Mouse (Mus musculus) intestine, embryonic 14.5 days (tissue): ENCODE data around the gene Shisa3. TPM values are rescaled to one million over a fixed set of nuclear protein-coding genes. Genes with fewer than 3 reads are reported as not detected.
A peak's percentile ranks its signal among the peaks of the same experiment; 100 is the strongest.

Source experiments
- ATAC-seq: fragments of 200-750 bp; cut with Nextera tagmentation; replicated peaks from 2 replicates; pipeline ENCODE4 v1.8.0; 2017; ENCODE audit warnings: low read depth, moderate number of reproducible peaks, moderate TSS enrichment, moderate library complexity; ENCODE audit not compliant: low FRiP score, low TSS enrichment
- DNase-seq: peaks from one replicate; pipeline ENCODE4 v3.0.0-alpha.2; 2018; ENCODE audit warnings: low spot score
- H3K27ac ChIP-seq: fragments of 300-500 bp; sonication (generic); 2 replicates; pipeline ENCODE4 v1.5.1; 2014; ENCODE audit warnings: low read depth, mild to moderate bottlenecking, control low read depth
- H3K27me3 ChIP-seq: fragments of 300-500 bp; sonication (generic); replicated peaks from 2 replicates; pipeline ENCODE4 v1.6.1; 2014; ENCODE audit warnings: low read length, control low read depth; ENCODE audit not compliant: control insufficient read depth, insufficient read depth
- H3K36me3 ChIP-seq: fragments of 300-500 bp; sonication (generic); 2 replicates; pipeline ENCODE4 v1.6.1; 2014; ENCODE audit warnings: low read length, control low read depth; ENCODE audit not compliant: control insufficient read depth, insufficient read depth
- H3K4me1 ChIP-seq: fragments of 300-500 bp; sonication (generic); replicated peaks from 2 replicates; pipeline ENCODE4 v1.6.1; 2014; ENCODE audit warnings: low read length, control low read depth, mixed read lengths; ENCODE audit not compliant: control insufficient read depth, insufficient read depth
- H3K4me2 ChIP-seq: fragments of 300-500 bp; sonication (generic); 2 replicates; pipeline ENCODE4 v1.6.1; 2014; ENCODE audit warnings: low read length
- H3K4me3 ChIP-seq: fragments of 300-500 bp; sonication (generic); 2 replicates; pipeline ENCODE4 v1.5.1; 2014; ENCODE audit warnings: low read depth, low read length, control low read depth, mixed read lengths
- H3K9ac ChIP-seq: fragments of 300-500 bp; sonication (generic); 2 replicates; pipeline ENCODE4 v1.6.1; 2014; ENCODE audit warnings: mild to moderate bottlenecking, low read length
- H3K9me3 ChIP-seq: fragments of 300-500 bp; sonication (generic); 2 replicates; pipeline ENCODE4 v1.6.1; 2016; ENCODE audit warnings: low read length, control low read depth; ENCODE audit not compliant: control insufficient read depth
- WGBS: fragments of 180-500 bp; shearing (Covaris S2); extraction: QIAGEN DNeasy Blood & Tissue Kit; methylation state at CpG from one replicate; pipeline ENCODE4 v1.1.7; 2014; 5-methylcytosine and 5-hydroxymethylcytosine counted together
- polyA plus RNA-seq: library from polyadenylated mRNA; unstranded; fragments of >200 nt; fragmentation: Nextera tagmentation; extraction: Ambion mirVana; gene quantifications from 2 replicates; pipeline ENCODE4 v1.2.1, GENCODE M21; 2014

Shisa3 gene
- polyA plus RNA-seq, 1 experiment from 2014 or later: 17.1 TPM

GRCm38 (mm10) chr5:67643537-67644255 lies 36.0 kb downstream of the Shisa3 start:
- H3K36me3 ChIP-seq: no peaks in the 10 kb centered on the region; the same call in 1 of the 2 replicates
- H3K27ac ChIP-seq: no peak overlapping the region
- H3K9me3 ChIP-seq: no peaks in the 10 kb centered on the region
- H3K4me1 ChIP-seq: peaks cover 6% of the 10 kb centered on the region; the same call in 1 of the 2 replicates
- WGBS: 93% methylated on average over 5 of the region's 5 CpGs
- no peak for ATAC-seq
- H3K27me3 ChIP-seq: no peaks in the 10 kb centered on the region
- no peak overlapping the region for H3K4me3 ChIP-seq
- DNase-seq: peak; percentile 32
- no peak overlapping the region for H3K4me2 ChIP-seq
- H3K9ac ChIP-seq: no peak overlapping the region

GRCm38 (mm10) chr5:67646756-67647529 lies 39.3 kb downstream of the Shisa3 start:
- no peaks in the 10 kb centered on the region; the same call in 1 of the 2 replicates for H3K36me3 ChIP-seq
- H3K4me2 ChIP-seq: no peak overlapping the region
- DNase-seq (no peak), ATAC-seq (no peak)
- peaks cover 6% of the 10 kb centered on the region; the same call in 1 of the 2 replicates for H3K4me1 ChIP-seq
- H3K27ac ChIP-seq: no peak overlapping the region
- no peaks in the 10 kb centered on the region for H3K9me3 ChIP-seq
- no peak overlapping the region for H3K4me3 ChIP-seq
- 71% methylated on average over 20 of the region's 20 CpGs for WGBS
- no peak overlapping the region for H3K9ac ChIP-seq
- H3K27me3 ChIP-seq: no peaks in the 10 kb centered on the region

GRCm38 (mm10) chr5:67647568-67647967 lies 39.9 kb downstream of the Shisa3 start:
- Histone ChIP-seq H3K27me3 (no peaks in the 10 kb centered on the region), H3K4me2 (no peak overlapping the region), H3K4me1 (peaks cover 6% of the 10 kb centered on the region; the same call in 1 of the 2 replicates), H3K36me3 (no peaks in the 10 kb centered on the region; the same call in 1 of the 2 replicates), H3K4me3 (no peak overlapping the region), H3K27ac (no peak overlapping the region), H3K9ac (no peak overlapping the region), H3K9me3 (no peaks in the 10 kb centered on the region)
- DNase-seq: no peak
- ATAC-seq: no peak
- WGBS: 81% methylated on average over 21 of the region's 21 CpGs

- ATAC-seq (no peak), DNase-seq (no peak)
- Histone ChIP-seq H3K27ac (no peak overlapping the region), H3K27me3 (no peaks in the 10 kb centered on the region), H3K9ac (no peak overlapping the region), H3K9me3 (no peaks in the 10 kb centered on the region), H3K4me2 (no peak overlapping the region), H3K4me1 (peaks cover 6% of the 10 kb centered on the region; the same call in 1 of the 2 replicates), H3K36me3 (no peaks in the 10 kb centered on the region; the same call in 1 of the 2 replicates), H3K4me3 (no peak overlapping the region)
- 86% methylated on average over 4 of the region's 4 CpGs for WGBS
Observed at GRCm38 (mm10) chr5:67649156-67649555, 41.5 kb downstream of the Shisa3 start.

- H3K27me3 ChIP-seq: no peaks in the 10 kb centered on the region
- H3K9me3 ChIP-seq: no peaks in the 10 kb centered on the region
- no peak for ATAC-seq
- H3K9ac ChIP-seq: no peak overlapping the region
- H3K4me2 ChIP-seq: no peak overlapping the region
- peaks cover 6% of the 10 kb centered on the region; the same call in 1 of the 2 replicates for H3K4me1 ChIP-seq
- 91% methylated on average over 5 of the region's 5 CpGs for WGBS
- no peak overlapping the region for H3K4me3 ChIP-seq
- H3K36me3 ChIP-seq: no peaks in the 10 kb centered on the region; the same call in 1 of the 2 replicates
- no peak for DNase-seq
- no peak overlapping the region for H3K27ac ChIP-seq
Observed at GRCm38 (mm10) chr5:67650021-67650420, 42.3 kb downstream of the Shisa3 start.

- Histone ChIP-seq H3K4me2 (no peak overlapping the region), H3K9me3 (no peaks in the 10 kb centered on the region), H3K36me3 (no peaks in the 10 kb centered on the region; the same call in 1 of the 2 replicates), H3K9ac (no peak overlapping the region), H3K4me1 (no peaks in the 10 kb centered on the region), H3K4me3 (no peak overlapping the region), H3K27me3 (no peaks in the 10 kb centered on the region), H3K27ac (no peak overlapping the region)
- no peak for DNase-seq
- WGBS: 39% methylated on average over 4 of the region's 4 CpGs
- no peak for ATAC-seq
Observed at GRCm38 (mm10) chr5:67652468-67652867, 44.8 kb downstream of the Shisa3 start.

GRCm38 (mm10) chr5:67653543-67653942 lies 45.9 kb downstream of the Shisa3 start:
- no peaks in the 10 kb centered on the region for H3K36me3 ChIP-seq
- no peak overlapping the region for H3K4me2 ChIP-seq
- H3K27ac ChIP-seq: no peak overlapping the region
- no peak overlapping the region for H3K4me3 ChIP-seq
- no peak overlapping the region for H3K9ac ChIP-seq
- ATAC-seq (no peak), DNase-seq (no peak)
- no peaks in the 10 kb centered on the region for H3K9me3 ChIP-seq
- 89% methylated on average over 3 of the region's 3 CpGs for WGBS
- no peaks in the 10 kb centered on the region for H3K27me3 ChIP-seq
- H3K4me1 ChIP-seq: no peaks in the 10 kb centered on the region

GRCm38 (mm10) chr5:67654572-67654971 lies 46.9 kb downstream of the Shisa3 start:
- Histone ChIP-seq H3K4me3 (no peak overlapping the region), H3K27ac (no peak overlapping the region), H3K27me3 (no peaks in the 10 kb centered on the region), H3K4me2 (no peak overlapping the region), H3K9ac (no peak overlapping the region), H3K36me3 (no peaks in the 10 kb centered on the region), H3K9me3 (no peaks in the 10 kb centered on the region), H3K4me1 (no peaks in the 10 kb centered on the region)
- ATAC-seq (no peak), DNase-seq (no peak)
- WGBS: 87% methylated on average over 5 of the region's 5 CpGs
